Mouse (Mus musculus): Measurements from ENCODE around the gene Procr.

DNA sequence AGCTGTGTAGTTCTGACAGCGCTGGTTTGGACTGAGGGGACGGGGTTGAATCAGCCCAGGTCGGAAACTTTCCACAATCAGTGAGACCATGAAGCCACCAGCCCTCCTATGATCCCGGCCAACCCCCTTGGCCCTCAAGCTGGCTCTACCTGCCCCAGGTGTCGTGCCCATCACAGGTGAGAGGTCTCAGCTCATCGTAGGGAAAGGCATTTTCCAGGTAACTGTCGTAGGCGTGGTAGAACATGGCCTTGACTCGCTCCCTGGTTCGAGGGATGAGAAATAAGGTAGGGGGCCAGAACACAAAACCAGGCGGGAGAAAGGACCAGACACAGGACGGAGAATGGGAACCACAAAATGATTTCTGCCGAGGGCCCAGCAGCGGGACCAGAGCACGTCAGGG, 22.2 kb upstream of the Procr start:
- TF ChIP-seq POLR2A (IDR thresholded peaks at IDR 0.05; ENCODE audit: extremely low read depth, insufficient read depth, low read length) (no peak), CTCF (IDR thresholded peaks at IDR 0.05; ENCODE audit: low read depth, low read length) (no peak)
